In genomic region chr16:38038101-38038500, GRCm38 (mm10) we compare ENCODE assay signal across 7 mouse cellular contexts. TPM values are rescaled to one million over a fixed set of nuclear protein-coding genes. Genes with fewer than 3 reads are reported as not detected.
DNase-seq lines count a peak whose midpoint lies in the region; ATAC-seq and TF ChIP-seq lines count a peak whose summit lies in the region.
"Not testable (repeated sequence)": the region's sequence is repeated elsewhere in the genome, so short reads cannot be mapped to it uniquely, and the experiment has no call there.

No protein-coding gene starts in this region.

- 38% methylated on average over 4 of the region's 4 CpGs for WGBS in kidney, adult 2 months
- 62% methylated on average over 4 of the region's 4 CpGs for WGBS in kidney, embryonic 15.5 days

- TF ChIP-seq CTCF in kidney, adult 2 months (conservative IDR thresholded peaks at IDR 0.05; ENCODE audit: insufficient read depth, insufficient read length, low read depth, low read length) = not testable (repeated sequence)

- ATAC-seq in kidney, embryonic 15.5 days (replicated peaks; ENCODE audit: low FRiP score) = not testable (repeated sequence)

- H3K9ac ChIP-seq in kidney, embryonic 15.5 days = not testable (repeated sequence)

- DNase-seq in heart, adult 11 months = peak; percentile 11
- peak; percentile 33 for DNase-seq in kidney, adult 11 months
- peak; percentile 68 for DNase-seq in kidney, adult 2 months
- DNase-seq in kidney, adult 8-10 months = peak; percentile 10 to 52
- DNase-seq in kidney, adult 9 months = peak; percentile 75
- DNase-seq in kidney, postnatal 14 days = peak; percentile 26

- H3K36me3 ChIP-seq in kidney, adult 2 months (ENCODE audit: control insufficient read depth, insufficient read depth, low read length); kidney, embryonic 15.5 days: not testable (repeated sequence)

- not testable (repeated sequence) for H3K4me1 ChIP-seq in kidney, adult 2 months (ENCODE audit: control insufficient read depth, insufficient read depth, low read length); kidney, embryonic 15.5 days

- H3K9me3 ChIP-seq in kidney, embryonic 15.5 days (replicated peaks) = not testable (repeated sequence)

- not testable (repeated sequence) for H3K27me3 ChIP-seq in kidney, adult 2 months (replicated peaks; ENCODE audit: control insufficient read depth, insufficient read depth, low read length); kidney, embryonic 15.5 days

- not testable (repeated sequence) for H3K4me2 ChIP-seq in kidney, embryonic 15.5 days

- not testable (repeated sequence) for H3K27ac ChIP-seq in kidney, adult 2 months (ENCODE audit: insufficient read depth, low read depth, low read length)
- H3K27ac ChIP-seq in kidney, embryonic 15.5 days = 0 out of 2 replicates have a peak overlapping the region, but pooled peaks have one; percentile 41

- H3K4me3 ChIP-seq in kidney, adult 2 months (ENCODE audit: insufficient read depth, low read depth, low read length); kidney, embryonic 15.5 days (replicated peaks): not testable (repeated sequence)

- not testable (repeated sequence) for TF ChIP-seq POLR2A in kidney, adult 2 months (IDR thresholded peaks at IDR 0.05; ENCODE audit: low read depth, low read length)

RNA-seq across cellular contexts. Expression of gene Gsk3b, which starts 50.7 kb away (rescaled TPM):
- 10.1 and 12.0 TPM in 2 replicates for polyA plus RNA-seq in kidney, adult 2 months (2012; rRNA removed)
- 58.4 and 60.0 TPM in 2 replicates for polyA plus RNA-seq in kidney, embryonic 15.5 days (2015; fragmentation: Nextera tagmentation; extraction: Ambion mirVana)

Comparison
In these comparisons a context has a peak if more than half of its experiments do, and no peak if none do; other contexts are left out.
1. DNase-seq: peak in every context shown above with its lines; median percentile 75 in kidney, adult 9 months; 68 in kidney, adult 2 months; 33 in kidney, adult 11 months; 31 in kidney, adult 8-10 months; 26 in kidney, postnatal 14 days; 11 in heart, adult 11 months.